Mouse (Mus musculus): ENCODE measurements around the gene Scrn2. TPM values are rescaled to one million over a fixed set of nuclear protein-coding genes. Genes with fewer than 3 reads are reported as not detected.

Gene Scrn2
- polyA plus RNA-seq, 2 experiments = 20.3 to 23.3 TPM

- Histone ChIP-seq H3K4me3 (replicated peaks; ENCODE audit: low read length) (no peak overlapping the region), H3K9me3 (ENCODE audit: control insufficient read depth, low read length) (no peaks in the 10 kb centered on the region), H3K27ac (replicated peaks; ENCODE audit: low read depth, low read length) (no peak overlapping the region), H3K36me3 (ENCODE audit: control insufficient read depth, insufficient read depth, low read length) (peaks cover 11% of the 10 kb centered on the region; the same call in 1 of the 2 replicates), H3K9ac (ENCODE audit: low read depth, low read length, severe bottlenecking) (no peak overlapping the region), H3K27me3 (ENCODE audit: control insufficient read depth, insufficient read depth, low read length) (no peaks in the 10 kb centered on the region), H3K4me2 (replicated peaks; ENCODE audit: low read depth, low read length, severe bottlenecking) (no peak overlapping the region), H3K4me1 (ENCODE audit: control insufficient read depth, insufficient read depth, low read length) (no peaks in the 10 kb centered on the region)
- TF ChIP-seq POLR2A (IDR thresholded peaks at IDR 0.05; ENCODE audit: borderline replicate concordance, extremely low read depth, insufficient read depth, insufficient read length) = no peak
- ATAC-seq (ENCODE audit: low FRiP score, low read depth) (no peak), DNase-seq (ENCODE audit: low spot score) (no peak)
- 78% methylated on average over 5 of the region's 5 CpGs for WGBS
Observed at GRCm38 (mm10) chr11:97036141-97036540, 6.4 kb downstream of the Scrn2 start.

- DNase-seq (ENCODE audit: low spot score) (no peak), ATAC-seq (ENCODE audit: low FRiP score, low read depth) (no peak)
- Histone ChIP-seq H3K9me3 (ENCODE audit: control insufficient read depth, low read length) (no peaks in the 10 kb centered on the region), H3K4me1 (ENCODE audit: control insufficient read depth, insufficient read depth, low read length) (peaks cover 6% of the 10 kb centered on the region), H3K27me3 (ENCODE audit: control insufficient read depth, insufficient read depth, low read length) (no peaks in the 10 kb centered on the region), H3K4me3 (replicated peaks; ENCODE audit: low read length) (no peak overlapping the region), H3K9ac (ENCODE audit: low read depth, low read length, severe bottlenecking) (no peak overlapping the region), H3K27ac (replicated peaks; ENCODE audit: low read depth, low read length) (no peak overlapping the region), H3K36me3 (ENCODE audit: control insufficient read depth, insufficient read depth, low read length) (0 out of 2 replicates have a peak, but pooled peaks cover 2% of the 10 kb centered on the region), H3K4me2 (replicated peaks; ENCODE audit: low read depth, low read length, severe bottlenecking) (no peak overlapping the region)
- WGBS = 64% methylated on average over 7 of the region's 7 CpGs
- TF ChIP-seq POLR2A (IDR thresholded peaks at IDR 0.05; ENCODE audit: borderline replicate concordance, extremely low read depth, insufficient read depth, insufficient read length) = no peak
Observed at GRCm38 (mm10) chr11:97038881-97039280, 9.1 kb downstream of the Scrn2 start.

- ATAC-seq (ENCODE audit: low FRiP score, low read depth) (no peak), DNase-seq (ENCODE audit: low spot score) (no peak)
- WGBS = 54% methylated on average over 11 of the region's 12 CpGs
- H3K4me3 ChIP-seq (replicated peaks; ENCODE audit: low read length) = peak overlapping the region; percentile 85
- no peak overlapping the region for H3K27ac ChIP-seq (replicated peaks; ENCODE audit: low read depth, low read length)
- 0 out of 2 replicates have a peak overlapping the region, but pooled peaks have one; percentile 82 for H3K9ac ChIP-seq (ENCODE audit: low read depth, low read length, severe bottlenecking)
- H3K36me3 ChIP-seq (ENCODE audit: control insufficient read depth, insufficient read depth, low read length) = peaks cover 14% of the 10 kb centered on the region
- TF ChIP-seq POLR2A (IDR thresholded peaks at IDR 0.05; ENCODE audit: borderline replicate concordance, extremely low read depth, insufficient read depth, insufficient read length) = no peak
- no peaks in the 10 kb centered on the region for H3K27me3 ChIP-seq (ENCODE audit: control insufficient read depth, insufficient read depth, low read length)
- peaks cover 6% of the 10 kb centered on the region for H3K4me1 ChIP-seq (ENCODE audit: control insufficient read depth, insufficient read depth, low read length)
- no peaks in the 10 kb centered on the region for H3K9me3 ChIP-seq (ENCODE audit: control insufficient read depth, low read length)
- H3K4me2 ChIP-seq (replicated peaks; ENCODE audit: low read depth, low read length, severe bottlenecking) = peak overlapping the region; percentile 75
Observed at GRCm38 (mm10) chr11:97040301-97041021, 10.7 kb downstream of the Scrn2 start.

GRCm38 (mm10) chr11:97041022-97041899, 11.5 kb downstream of the Scrn2 start, which contains the start of the genes Lrrc46 and Mrpl10:
TSS of gene Lrrc46 (minus strand) at chr11:97041407.
TSS of gene Mrpl10 (plus strand) at chr11:97041560.
- Histone ChIP-seq H3K4me3 (replicated peaks; ENCODE audit: low read length) (peak within 1 kb of the TSS; percentile 85), H3K27ac (replicated peaks; ENCODE audit: low read depth, low read length) (0 out of 2 replicates have a peak within 1 kb of the TSS, but pooled peaks have one; percentile 26), H3K9ac (ENCODE audit: low read depth, low read length, severe bottlenecking) (peak within 1 kb of the TSS; percentile 82), H3K27me3 (ENCODE audit: control insufficient read depth, insufficient read depth, low read length) (no peaks in the 10 kb centered on the region), H3K4me2 (replicated peaks; ENCODE audit: low read depth, low read length, severe bottlenecking) (peak within 1 kb of the TSS; percentile 75), H3K36me3 (ENCODE audit: control insufficient read depth, insufficient read depth, low read length) (peaks cover 17% of the 10 kb centered on the region), H3K4me1 (ENCODE audit: control insufficient read depth, insufficient read depth, low read length) (peaks cover 6% of the 10 kb centered on the region), H3K9me3 (ENCODE audit: control insufficient read depth, low read length) (no peaks in the 10 kb centered on the region)
- DNase-seq (ENCODE audit: low spot score) (peak; percentile 96), ATAC-seq (ENCODE audit: low FRiP score, low read depth) (peak; percentile 89)
- 1% methylated on average over 45 of the region's 48 CpGs for WGBS
- TF ChIP-seq POLR2A (IDR thresholded peaks at IDR 0.05; ENCODE audit: borderline replicate concordance, extremely low read depth, insufficient read depth, insufficient read length) = peak; percentile 93; the same call in 1 of the 2 replicates

- peaks cover 6% of the 10 kb centered on the region for H3K4me1 ChIP-seq (ENCODE audit: control insufficient read depth, insufficient read depth, low read length)
- peaks cover 35% of the 10 kb centered on the region for H3K36me3 ChIP-seq (ENCODE audit: control insufficient read depth, insufficient read depth, low read length)
- no peak for TF ChIP-seq POLR2A (IDR thresholded peaks at IDR 0.05; ENCODE audit: borderline replicate concordance, extremely low read depth, insufficient read depth, insufficient read length)
- no peak overlapping the region for H3K4me3 ChIP-seq (replicated peaks; ENCODE audit: low read length)
- no peaks in the 10 kb centered on the region for H3K9me3 ChIP-seq (ENCODE audit: control insufficient read depth, low read length)
- no peak overlapping the region for H3K9ac ChIP-seq (ENCODE audit: low read depth, low read length, severe bottlenecking)
- no peak overlapping the region for H3K27ac ChIP-seq (replicated peaks; ENCODE audit: low read depth, low read length)
- WGBS = 94% methylated on average over 8 of the region's 8 CpGs
- no peaks in the 10 kb centered on the region for H3K27me3 ChIP-seq (ENCODE audit: control insufficient read depth, insufficient read depth, low read length)
- H3K4me2 ChIP-seq (replicated peaks; ENCODE audit: low read depth, low read length, severe bottlenecking) = no peak overlapping the region
- DNase-seq (ENCODE audit: low spot score) = no peak
- no peak for ATAC-seq (ENCODE audit: low FRiP score, low read depth)
Observed at GRCm38 (mm10) chr11:97044902-97045301, 15.2 kb downstream of the Scrn2 start.
